Mouse (Mus musculus): Measurements from ENCODE around the gene Zyg11a.
"Not testable (repeated sequence)": the region's sequence is repeated elsewhere in the genome, so short reads cannot be mapped to it uniquely, and the experiment has no call there.

Zyg11a gene

GRCm38 (mm10) chr4:108143778-108144177, 74.1 kb downstream of the Zyg11a start:
- no peak for DNase-seq

- DNase-seq = not testable (repeated sequence)
These were observed 74.7 kb downstream of the Zyg11a start for GRCm38 (mm10) chr4:108143178-108143577.

- DNase-seq = no peak
These were observed 80.9 kb downstream of the Zyg11a start for GRCm38 (mm10) chr4:108136938-108137337.

All from right cerebral cortex, adult 18-20 months (tissue).